7 mouse cellular contexts compared by ENCODE assay signal in genomic region chr8:3676131-3676992, GRCm38 (mm10). TPM values are rescaled to one million over a fixed set of nuclear protein-coding genes. Genes with fewer than 3 reads are reported as not detected.
DNase-seq lines count a peak whose midpoint lies in the region; ATAC-seq lines count a peak whose summit lies in the region.

Gene Trappc5, plus strand, starts transcription at chr8:3676299.

- WGBS in embryonic facial prominence, embryonic 12.5 days: 1% methylated on average over 61 of the region's 61 CpGs
- 2% methylated on average over 61 of the region's 61 CpGs for WGBS in limb, embryonic 11.5 days
- 1% methylated on average over 61 of the region's 61 CpGs for WGBS in midbrain, embryonic 14.5 days

- H3K36me3 ChIP-seq in embryonic facial prominence, embryonic 12.5 days: peaks cover 26% of the 10 kb centered on the region
- H3K36me3 ChIP-seq in limb, embryonic 11.5 days (ENCODE audit: control insufficient read depth, insufficient read depth, low read length): peaks cover 13% of the 10 kb centered on the region
- peaks cover 28% of the 10 kb centered on the region for H3K36me3 ChIP-seq in midbrain, embryonic 14.5 days (ENCODE audit: control insufficient read depth, insufficient read depth, low read length)

- peaks cover 3% of the 10 kb centered on the region; the same call in 1 of the 2 replicates for H3K4me1 ChIP-seq in embryonic facial prominence, embryonic 12.5 days
- H3K4me1 ChIP-seq in limb, embryonic 11.5 days (ENCODE audit: control insufficient read depth, insufficient read depth, low read length): 0 out of 2 replicates have a peak, but pooled peaks cover 7% of the 10 kb centered on the region
- peaks cover 10% of the 10 kb centered on the region for H3K4me1 ChIP-seq in midbrain, embryonic 14.5 days (ENCODE audit: control insufficient read depth, insufficient read depth, low read length)

- no peaks in the 10 kb centered on the region for H3K27me3 ChIP-seq in embryonic facial prominence, embryonic 12.5 days
- no peaks in the 10 kb centered on the region for H3K27me3 ChIP-seq in limb, embryonic 11.5 days (ENCODE audit: control insufficient read depth, insufficient read depth, low read length)
- no peaks in the 10 kb centered on the region for H3K27me3 ChIP-seq in midbrain, embryonic 14.5 days (ENCODE audit: control insufficient read depth, insufficient read depth, low read length)

- peak; percentile 94 for DNase-seq in adrenal gland, postnatal 25 days
- peak; percentile 99 for DNase-seq in heart, adult 11 months
- peak; percentile 96 for DNase-seq in kidney, adult 18-20 months
- DNase-seq in limb, embryonic 11.5 days (ENCODE audit: low spot score): peak; percentile 95
- peak; percentile 97 for DNase-seq in midbrain, embryonic 14.5 days
- peak; percentile 90 to 97 for DNase-seq in spleen, adult 18-20 months

- H3K4me2 ChIP-seq in embryonic facial prominence, embryonic 12.5 days (replicated peaks): peak within 1 kb of the TSS; percentile 77
- H3K4me2 ChIP-seq in limb, embryonic 11.5 days (ENCODE audit: low read depth, severe bottlenecking): peak within 1 kb of the TSS; percentile 79
- H3K4me2 ChIP-seq in midbrain, embryonic 14.5 days (ENCODE audit: low read length): peak within 1 kb of the TSS; percentile 91

- no peaks in the 10 kb centered on the region for H3K9me3 ChIP-seq in embryonic facial prominence, embryonic 12.5 days
- H3K9me3 ChIP-seq in limb, embryonic 11.5 days (ENCODE audit: control insufficient read depth, low read length): no peaks in the 10 kb centered on the region
- H3K9me3 ChIP-seq in midbrain, embryonic 14.5 days (ENCODE audit: control insufficient read depth, low read length): no peaks in the 10 kb centered on the region

- peak within 1 kb of the TSS; percentile 82 for H3K4me3 ChIP-seq in embryonic facial prominence, embryonic 12.5 days
- H3K4me3 ChIP-seq in limb, embryonic 11.5 days (ENCODE audit: low read depth, low read length): peak within 1 kb of the TSS; percentile 79
- peak within 1 kb of the TSS; percentile 93 for H3K4me3 ChIP-seq in midbrain, embryonic 14.5 days (replicated peaks; ENCODE audit: low read depth, low read length)

- H3K9ac ChIP-seq in embryonic facial prominence, embryonic 12.5 days: peak within 1 kb of the TSS; percentile 96
- H3K9ac ChIP-seq in limb, embryonic 11.5 days (ENCODE audit: low read length): peak within 1 kb of the TSS; percentile 89
- H3K9ac ChIP-seq in midbrain, embryonic 14.5 days (replicated peaks; ENCODE audit: low read length): peak within 1 kb of the TSS; percentile 96

- H3K27ac ChIP-seq in embryonic facial prominence, embryonic 12.5 days: peak within 1 kb of the TSS; percentile 86
- H3K27ac ChIP-seq in limb, embryonic 11.5 days (replicated peaks; ENCODE audit: low read depth, low read length): peak within 1 kb of the TSS; percentile 81
- H3K27ac ChIP-seq in midbrain, embryonic 14.5 days (replicated peaks; ENCODE audit: low read depth, low read length): peak within 1 kb of the TSS; percentile 83

- peak; percentile 71 for ATAC-seq in embryonic facial prominence, embryonic 12.5 days (ENCODE audit: insufficient number of reproducible peaks, insufficient read depth, low FRiP score, low TSS enrichment)
- ATAC-seq in limb, embryonic 11.5 days (ENCODE audit: insufficient number of reproducible peaks, low FRiP score, low TSS enrichment, low read depth): peak; percentile 86
- ATAC-seq in midbrain, embryonic 14.5 days (ENCODE audit: low FRiP score, low TSS enrichment): peak; percentile 86

RNA-seq across cellular contexts. Expression of gene Trappc5, which starts in this region (rescaled TPM):
- total RNA-seq in adrenal gland, postnatal 25 days (2021): 19.3 and 20.2 TPM in 2 replicates
- polyA plus RNA-seq in embryonic facial prominence, embryonic 12.5 days (2016; fragmentation: Nextera tagmentation; extraction: Ambion mirVana): 39.7 and 41.0 TPM in 2 replicates
- 31.9 and 36.5 TPM in 2 replicates for polyA plus RNA-seq in limb, embryonic 11.5 days (2014; fragmentation: Nextera tagmentation; extraction: Ambion mirVana)
- 48.0 and 56.9 TPM in 2 replicates for polyA plus RNA-seq in midbrain, embryonic 14.5 days (2014; fragmentation: Nextera tagmentation; extraction: Ambion mirVana)

Comparison
In these comparisons a context has a peak if more than half of its experiments do, and no peak if none do; other contexts are left out.
1. Peak in every context shown above with its lines: DNase-seq, ATAC-seq, H3K4me3 ChIP-seq and H3K27ac ChIP-seq.